Mouse (Mus musculus) hindbrain, embryonic 10.5 days (tissue): ENCODE measurements around the gene Ube2c. TPM values are rescaled to one million over a fixed set of nuclear protein-coding genes. Genes with fewer than 3 reads are reported as not detected.
"Not testable (repeated sequence)": the region's sequence is repeated elsewhere in the genome, so short reads cannot be mapped to it uniquely, and the experiment has no call there.

Experiments
- DNase-seq: peaks from one replicate; pipeline ENCODE4 v3.0.0-alpha.2; 2017; ENCODE audit warnings: low spot score
- H3K27ac ChIP-seq: fragments of 300-500 bp; sonication (generic); 2 replicates; pipeline ENCODE4 v1.5.1; 2016; ENCODE audit warnings: mild to moderate bottlenecking, moderate library complexity
- H3K27me3 ChIP-seq: fragments of 300-500 bp; sonication (generic); 2 replicates; pipeline ENCODE4 v1.6.1; 2016; ENCODE audit warnings: mild to moderate bottlenecking; ENCODE audit not compliant: poor library complexity, insufficient read depth, severe bottlenecking
- H3K36me3 ChIP-seq: fragments of 300-500 bp; sonication (generic); 2 replicates; pipeline ENCODE4 v1.6.1; 2016; ENCODE audit warnings: mild to moderate bottlenecking, moderate library complexity
- H3K4me1 ChIP-seq: fragments of 300-500 bp; sonication (generic); replicated peaks from 2 replicates; pipeline ENCODE4 v1.6.1; 2016; ENCODE audit warnings: mild to moderate bottlenecking
- H3K4me3 ChIP-seq: fragments of 300-500 bp; sonication (generic); 2 replicates; pipeline ENCODE4 v1.5.1; 2016; ENCODE audit warnings: mild to moderate bottlenecking, moderate library complexity
- H3K9me3 ChIP-seq: fragments of 300-500 bp; sonication (generic); 2 replicates; pipeline ENCODE4 v1.6.1; 2016; ENCODE audit warnings: mild to moderate bottlenecking, moderate library complexity
- WGBS: fragments of 180-500 bp; shearing (Covaris S2); methylation state at CpG from one replicate; pipeline ENCODE4 v1.1.7; 2016; 5-methylcytosine and 5-hydroxymethylcytosine counted together
- polyA plus RNA-seq: library from polyadenylated mRNA; unstranded; fragments of >200 nt; fragmentation: Nextera tagmentation; extraction: Ambion mirVana; gene quantifications from 2 replicates; pipeline ENCODE4 v1.2.1, GENCODE M21; 2016

Ube2c gene
- polyA plus RNA-seq, 1 experiment from 2014 or later, result 588 TPM

DNA sequence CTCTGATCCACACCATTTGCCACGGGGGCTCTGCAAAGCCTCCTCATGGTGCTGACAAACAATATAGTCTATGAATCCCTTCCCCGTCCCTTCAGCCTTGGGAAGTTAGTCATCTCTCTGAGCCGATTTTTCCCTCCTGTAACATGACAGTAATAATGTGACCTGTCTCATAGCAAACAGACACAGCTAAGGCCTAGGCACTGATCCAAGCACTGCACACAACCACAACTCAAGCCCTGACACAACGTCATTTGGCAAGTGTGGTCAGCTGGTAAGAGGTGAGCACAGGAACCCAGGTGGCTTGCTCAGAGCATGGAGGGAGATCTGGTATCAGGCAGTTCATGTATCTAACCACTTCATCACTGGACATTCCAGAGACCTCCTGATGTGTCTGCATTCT is 26.2 kb downstream of the Ube2c start:
- DNase-seq, result no peak
- Histone ChIP-seq H3K36me3 (peaks cover 95% of the 10 kb centered on the region), H3K27ac (no peak overlapping the region), H3K4me1 (no peaks in the 10 kb centered on the region), H3K4me3 (no peak overlapping the region), H3K9me3 (no peaks in the 10 kb centered on the region), H3K27me3 (no peaks in the 10 kb centered on the region)
- whole genome bisulfite sequencing, result 90% methylated on average over 4 of the region's 4 CpGs

DNA sequence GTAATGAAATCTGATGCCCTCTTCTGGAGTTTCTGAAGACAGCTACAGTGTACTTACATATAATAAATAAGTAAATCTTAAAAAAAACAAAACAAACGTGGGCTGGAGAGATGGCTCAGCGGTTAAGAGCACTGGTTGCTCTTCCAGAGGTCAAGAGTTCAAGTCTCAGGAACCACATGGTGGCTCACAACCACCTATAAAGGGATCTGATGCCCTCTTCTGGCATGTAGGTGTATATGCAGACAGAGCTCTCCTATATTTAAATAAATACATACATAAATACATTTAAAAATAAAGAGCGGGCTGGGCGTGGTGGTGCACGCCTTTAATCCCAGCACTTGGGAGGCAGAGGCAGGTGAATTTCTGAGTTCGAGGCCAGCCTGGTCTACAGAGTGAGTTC is 28.9 kb downstream of the Ube2c start:
- not testable (repeated sequence) for DNase-seq

DNA sequence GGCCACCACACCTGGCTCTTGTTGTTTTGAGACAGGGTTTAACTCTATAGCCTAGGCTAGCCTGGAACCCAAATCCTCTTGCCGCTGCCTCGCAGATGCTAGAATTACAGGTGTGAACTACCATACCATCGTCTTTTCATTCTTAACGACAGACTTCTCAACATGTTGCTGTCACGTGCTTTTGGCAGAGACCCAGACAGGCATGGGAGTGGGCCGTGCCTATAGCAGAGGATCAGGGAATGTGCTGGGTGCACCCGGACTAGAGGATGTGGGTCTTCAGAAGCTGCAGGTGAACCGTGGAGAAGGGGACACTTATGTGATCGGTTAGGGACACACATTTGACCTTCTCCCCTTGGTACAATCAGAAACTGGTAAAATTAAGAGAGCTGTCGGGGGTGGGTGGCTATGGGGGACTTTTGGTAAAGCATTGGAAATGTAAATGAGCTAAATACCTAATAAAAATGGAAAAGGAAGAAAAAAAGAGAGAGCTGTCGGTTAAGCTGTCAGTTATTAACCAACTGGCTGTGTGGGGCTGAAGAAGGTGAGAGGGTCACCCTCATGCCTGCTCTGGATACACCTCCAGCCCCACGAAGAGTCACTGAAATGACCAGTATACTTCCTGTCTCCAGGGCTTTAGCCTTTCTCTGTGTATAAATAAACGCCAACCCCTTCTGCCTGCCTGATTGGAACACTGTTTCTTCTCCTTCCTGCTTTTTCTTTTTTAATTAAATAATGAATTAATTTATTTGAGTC is 30.7 kb downstream of the Ube2c start:
- 91% methylated on average over 13 of the region's 13 CpGs for WGBS
- Histone ChIP-seq H3K4me3 (no peak overlapping the region), H3K4me1 (peaks cover 18% of the 10 kb centered on the region), H3K27me3 (no peaks in the 10 kb centered on the region), H3K36me3 (peaks cover 73% of the 10 kb centered on the region), H3K27ac (no peak overlapping the region), H3K9me3 (no peaks in the 10 kb centered on the region)
- no peak for DNase-seq

More for the DNA sequence above, 28.9 kb downstream of the Ube2c start:
- WGBS, result 84% methylated on average over 6 of the region's 6 CpGs
- H3K4me3 ChIP-seq, H3K4me1 ChIP-seq, H3K27me3 ChIP-seq, H3K27ac ChIP-seq, H3K9me3 ChIP-seq: not testable (repeated sequence)
- peaks cover 89% of the 10 kb centered on the region for H3K36me3 ChIP-seq

DNA sequence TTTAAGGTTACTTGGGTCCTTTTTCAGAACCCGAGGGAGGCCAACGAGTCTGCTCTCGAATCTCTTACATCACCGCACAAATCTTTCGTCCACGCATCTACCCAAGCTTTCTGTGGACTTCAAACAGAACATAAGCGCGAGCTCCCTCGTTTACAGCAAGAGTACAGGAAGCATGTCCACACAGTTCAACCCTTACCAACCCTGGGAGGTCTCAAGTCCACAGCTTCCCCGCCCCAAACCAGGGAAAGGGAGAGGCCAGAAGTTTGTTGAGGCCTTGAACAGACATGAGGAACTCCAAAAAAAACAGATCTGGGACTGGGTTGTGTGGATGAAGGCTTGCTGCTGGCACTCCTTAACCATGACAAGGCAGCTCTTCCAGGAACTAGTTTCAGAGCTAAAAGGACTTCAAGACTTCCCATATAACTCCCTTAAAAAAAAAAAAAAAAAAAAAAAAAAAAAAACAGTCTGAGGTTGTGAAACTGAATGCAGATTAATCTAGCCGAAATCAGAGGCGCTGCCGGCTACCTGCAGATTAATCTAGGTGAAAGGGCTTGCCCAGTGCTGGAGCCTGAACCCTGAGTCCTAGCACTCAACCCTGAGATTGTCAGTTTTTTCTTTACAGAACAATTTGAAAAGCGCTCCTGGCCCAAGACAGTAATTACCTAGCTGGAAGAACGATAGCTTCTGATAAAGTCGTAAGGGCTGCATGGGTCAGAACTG is 33.7 kb downstream of the Ube2c start:
- no peak for DNase-seq
- Histone ChIP-seq H3K36me3 (peaks cover 45% of the 10 kb centered on the region), H3K4me1 (peaks cover 27% of the 10 kb centered on the region), H3K27me3 (no peaks in the 10 kb centered on the region), H3K4me3 (peak overlapping the region; percentile 85), H3K27ac (no peak overlapping the region), H3K9me3 (no peaks in the 10 kb centered on the region)
- WGBS, result 95% methylated on average over 16 of the region's 16 CpGs

DNA sequence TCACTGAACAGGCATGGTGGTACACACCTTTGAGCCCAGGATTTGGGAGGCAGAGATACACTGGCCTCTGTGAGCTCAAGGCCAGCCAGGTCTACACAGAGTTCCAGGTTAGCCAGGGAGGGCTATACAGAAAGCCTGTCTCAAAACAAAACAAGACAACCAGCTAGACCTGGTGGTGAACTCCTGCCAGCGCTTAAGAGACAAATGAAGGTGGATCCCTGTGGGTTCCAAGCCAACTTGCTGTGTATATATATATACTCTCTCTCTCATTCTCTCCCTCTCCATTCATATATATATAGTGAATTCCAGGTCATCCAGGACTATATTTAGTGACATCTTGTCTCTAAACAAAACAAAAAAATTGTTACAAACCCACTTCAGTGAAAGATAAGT is 34.2 kb downstream of the Ube2c start:
- 72% methylated on average over 1 of the region's 1 CpGs for WGBS
- Histone ChIP-seq H3K4me1 (peaks cover 27% of the 10 kb centered on the region), H3K27ac (peak overlapping the region; percentile 92), H3K36me3 (peaks cover 45% of the 10 kb centered on the region), H3K4me3 (peak overlapping the region; percentile 85), H3K27me3 (no peaks in the 10 kb centered on the region), H3K9me3 (no peaks in the 10 kb centered on the region)
- DNase-seq, result no peak

DNA sequence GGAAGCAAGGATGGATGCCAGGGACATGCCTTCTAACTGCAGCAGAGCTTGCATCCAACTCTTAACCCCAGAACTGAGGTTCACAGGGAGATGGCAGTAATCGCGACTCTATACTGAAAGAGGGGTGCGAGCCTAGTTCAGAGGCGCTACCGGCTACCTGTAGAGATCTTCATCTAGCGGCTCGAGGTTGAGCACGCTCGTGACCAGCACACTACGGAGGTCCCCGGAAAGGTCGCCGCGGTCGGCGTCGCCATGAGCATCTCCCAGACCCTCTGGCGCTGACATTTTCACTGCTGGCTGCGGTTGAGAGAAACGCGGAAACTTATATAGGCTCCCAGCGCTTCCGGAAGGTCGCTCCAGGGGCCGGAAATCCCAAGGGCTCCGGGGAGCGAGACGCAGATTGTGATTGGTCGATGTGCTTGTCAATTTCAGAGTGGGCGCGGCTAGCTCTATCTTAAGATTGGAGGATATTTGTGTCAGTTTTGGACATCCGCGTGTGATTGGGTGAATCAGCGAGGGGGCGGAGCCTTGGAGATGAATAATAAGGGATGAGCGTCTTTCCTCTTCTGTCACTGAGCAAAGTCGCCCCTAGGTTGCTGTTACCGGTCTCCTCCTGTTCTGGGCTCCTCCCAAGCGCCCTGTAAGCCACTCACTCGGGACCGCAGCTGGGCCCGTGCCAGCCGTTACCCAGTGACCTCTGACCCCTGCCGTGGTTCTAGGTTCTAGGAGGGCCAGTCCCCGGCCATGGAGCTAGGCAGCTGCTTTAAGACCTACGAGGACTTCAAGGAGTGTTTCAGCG is 35.0 kb downstream of the Ube2c start, which contains the start of the genes Acot8 and Zswim3:
Gene Acot8, minus strand, starts transcription at position 350 of the 799 bp plus-strand sequence.
Gene Zswim3, plus strand, starts transcription at position 566 of the 799 bp plus-strand sequence.
- H3K9me3 ChIP-seq, result no peaks in the 10 kb centered on the region
- peaks cover 45% of the 10 kb centered on the region for H3K36me3 ChIP-seq
- peak within 1 kb of the TSS; percentile 85 for H3K4me3 ChIP-seq
- under 1% methylated on average over 47 of the region's 47 CpGs for WGBS
- H3K4me1 ChIP-seq, result peaks cover 27% of the 10 kb centered on the region
- H3K27me3 ChIP-seq, result no peaks in the 10 kb centered on the region
- H3K27ac ChIP-seq, result peak within 1 kb of the TSS; percentile 92
- DNase-seq, result peak; percentile 97

DNA sequence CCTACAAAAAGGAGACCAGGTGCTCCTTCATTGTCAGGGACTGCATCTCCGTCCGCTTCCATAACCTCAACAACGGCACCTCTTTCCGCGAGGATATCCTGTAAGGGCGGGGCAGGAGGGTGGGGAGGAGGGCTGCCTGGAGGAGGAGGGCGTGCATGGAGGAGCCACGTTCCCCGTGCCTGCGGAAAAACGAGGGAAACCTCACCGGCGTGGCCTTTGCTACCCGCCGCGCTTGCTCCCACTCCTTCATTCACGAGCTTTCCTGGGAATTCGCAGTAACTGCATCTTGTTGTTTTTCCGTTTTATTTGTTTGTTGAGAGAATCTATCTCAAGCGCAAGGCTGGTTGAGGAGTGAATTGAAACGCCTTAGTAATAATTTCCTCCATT is 35.6 kb downstream of the Ube2c start:
- no peaks in the 10 kb centered on the region for H3K9me3 ChIP-seq
- H3K27ac ChIP-seq, result peak overlapping the region; percentile 92
- peaks cover 27% of the 10 kb centered on the region for H3K4me1 ChIP-seq
- H3K36me3 ChIP-seq, result peaks cover 40% of the 10 kb centered on the region
- H3K27me3 ChIP-seq, result no peaks in the 10 kb centered on the region
- 2% methylated on average over 21 of the region's 21 CpGs for WGBS
- peak overlapping the region; percentile 85 for H3K4me3 ChIP-seq
- DNase-seq, result no peak

DNA sequence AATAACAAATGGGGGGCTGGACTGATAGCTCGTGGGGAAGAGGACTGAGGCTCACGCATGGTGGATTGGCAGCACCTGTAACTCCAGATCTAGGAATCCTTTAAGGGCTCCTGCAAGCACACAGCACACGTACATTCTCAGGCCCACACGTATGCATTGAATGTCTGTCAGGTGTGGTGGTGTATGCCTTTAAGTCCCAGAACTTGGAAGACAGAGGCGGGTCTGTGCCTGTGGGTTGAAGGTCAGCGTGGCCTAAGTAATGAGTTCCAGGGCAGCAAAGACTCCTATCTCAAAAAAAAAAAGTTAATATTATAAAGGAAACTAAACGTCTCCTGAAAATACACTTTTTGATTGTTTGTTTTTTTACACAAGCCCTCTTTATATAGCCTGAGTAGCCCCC is 36.9 kb downstream of the Ube2c start:
- no peak for DNase-seq
- Histone ChIP-seq H3K27me3 (no peaks in the 10 kb centered on the region), H3K9me3 (no peaks in the 10 kb centered on the region), H3K27ac (no peak overlapping the region), H3K4me3 (peak overlapping the region; percentile 85; the same call in 1 of the 2 replicates), H3K36me3 (peaks cover 27% of the 10 kb centered on the region), H3K4me1 (peaks cover 27% of the 10 kb centered on the region)
- WGBS, result 84% methylated on average over 7 of the region's 7 CpGs

DNA sequence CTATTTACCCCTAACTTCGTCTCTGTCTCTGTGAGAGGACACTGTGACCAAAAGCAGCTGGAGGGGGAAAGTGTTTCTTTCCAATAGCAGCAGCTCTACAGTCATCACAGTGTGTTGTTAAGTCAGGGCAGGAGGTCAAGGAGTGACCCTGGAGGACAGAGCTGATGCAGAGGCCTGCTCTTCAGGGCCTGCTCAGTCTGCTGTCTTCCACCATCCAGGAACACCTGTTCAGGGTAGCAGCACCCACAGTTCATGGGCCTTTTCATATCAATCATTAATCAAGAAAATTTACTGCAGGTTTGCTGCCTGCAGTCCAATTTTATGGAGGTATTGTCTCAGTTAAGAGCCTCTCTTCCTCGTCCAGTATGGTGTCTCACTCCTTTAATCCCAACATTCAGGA is 43.9 kb downstream of the Ube2c start:
- H3K4me1 ChIP-seq, result peaks cover 7% of the 10 kb centered on the region; the same call in 1 of the 2 replicates
- no peaks in the 10 kb centered on the region for H3K27me3 ChIP-seq
- DNase-seq, result no peak
- no peak overlapping the region for H3K27ac ChIP-seq
- no peaks in the 10 kb centered on the region for H3K9me3 ChIP-seq
- peaks cover 26% of the 10 kb centered on the region for H3K36me3 ChIP-seq
- 73% methylated on average over 2 of the region's 2 CpGs for WGBS
- H3K4me3 ChIP-seq, result no peak overlapping the region

DNA sequence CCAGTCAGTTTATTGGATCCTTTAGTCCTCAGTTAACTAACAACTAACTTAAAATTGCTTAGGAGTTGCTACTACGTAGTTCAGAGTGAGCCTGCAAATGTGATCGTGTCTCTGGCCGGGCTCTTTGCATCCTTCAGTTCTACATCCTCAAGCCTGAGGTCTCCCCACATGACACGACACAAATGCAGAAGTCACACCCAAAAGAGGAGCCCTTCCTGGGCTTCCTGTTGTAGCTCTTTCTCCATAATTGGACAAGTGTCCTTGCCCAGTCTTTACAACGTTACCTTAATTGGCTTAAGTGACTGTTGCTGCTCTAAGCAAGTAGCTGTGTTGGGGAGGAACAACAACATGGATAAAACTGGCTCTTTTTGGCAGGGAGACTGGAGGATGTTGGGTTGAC is 45.6 kb downstream of the Ube2c start:
- Histone ChIP-seq H3K4me1 (peaks cover 7% of the 10 kb centered on the region; the same call in 1 of the 2 replicates), H3K27ac (no peak overlapping the region), H3K27me3 (no peaks in the 10 kb centered on the region), H3K9me3 (no peaks in the 10 kb centered on the region), H3K36me3 (peaks cover 21% of the 10 kb centered on the region), H3K4me3 (no peak overlapping the region)
- WGBS, result 91% methylated on average over 5 of the region's 5 CpGs
- DNase-seq, result no peak

DNA sequence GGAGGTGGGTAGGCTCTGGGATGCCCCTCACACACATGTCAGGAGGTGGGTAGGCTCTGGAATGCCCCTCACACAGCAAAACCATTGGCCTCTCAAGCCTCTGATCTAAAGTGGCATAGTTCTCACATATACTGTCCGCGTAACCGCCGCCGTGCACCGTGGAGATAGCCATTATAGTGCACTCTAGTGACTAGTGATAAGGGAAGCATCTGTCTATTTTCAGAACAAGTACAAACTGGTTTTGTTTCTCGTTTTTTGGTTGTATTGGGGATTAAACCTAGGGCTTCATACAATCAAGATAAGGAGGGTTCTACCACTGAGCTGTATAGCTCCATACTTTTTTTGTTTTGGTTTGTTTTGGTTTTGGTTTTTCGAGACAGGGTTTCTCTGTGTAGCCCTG is 46.1 kb downstream of the Ube2c start:
- Histone ChIP-seq H3K27ac (no peak overlapping the region), H3K27me3 (no peaks in the 10 kb centered on the region), H3K9me3 (no peaks in the 10 kb centered on the region), H3K4me1 (peaks cover 7% of the 10 kb centered on the region; the same call in 1 of the 2 replicates), H3K36me3 (peaks cover 26% of the 10 kb centered on the region), H3K4me3 (no peak overlapping the region)
- 91% methylated on average over 8 of the region's 8 CpGs for WGBS
- DNase-seq, result no peak

DNA sequence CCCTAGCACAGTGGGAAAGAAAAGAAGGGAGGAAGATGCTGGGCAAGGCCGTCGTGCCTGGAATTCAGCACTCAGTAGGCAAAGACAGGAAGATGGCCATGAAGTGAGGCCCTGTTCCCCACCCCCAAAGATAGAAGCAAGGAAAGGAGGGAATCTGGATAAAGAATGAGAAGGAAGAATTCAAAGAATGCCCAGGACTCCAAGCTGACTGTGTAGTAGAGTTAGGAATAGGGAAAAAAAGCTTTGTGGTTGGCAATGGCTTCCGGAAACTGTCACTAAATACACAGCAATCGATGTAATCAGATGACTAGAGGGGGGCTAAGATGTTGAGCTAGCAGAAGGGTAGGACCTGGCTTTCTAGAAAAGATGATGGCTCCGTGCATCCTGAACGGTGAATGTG is 47.5 kb downstream of the Ube2c start:
- Histone ChIP-seq H3K36me3 (peaks cover 34% of the 10 kb centered on the region), H3K27ac (no peak overlapping the region), H3K27me3 (no peaks in the 10 kb centered on the region), H3K4me3 (no peak overlapping the region), H3K4me1 (peaks cover 10% of the 10 kb centered on the region), H3K9me3 (no peaks in the 10 kb centered on the region)
- WGBS, result 87% methylated on average over 6 of the region's 6 CpGs
- no peak for DNase-seq
